Mouse (Mus musculus) ES-E14 (cell line): Measurements from ENCODE around the gene Plekhf1. TPM values are rescaled to one million over a fixed set of nuclear protein-coding genes. Genes with fewer than 3 reads are reported as not detected.

Experiments
- DNase-seq: peaks from one replicate; pipeline ENCODE4 v3.0.0-alpha.2; 2013; ENCODE audit warnings: low read depth, low spot score
- H3K27ac ChIP-seq: 2 replicates; pipeline ENCODE4 v1.5.1; 2012; ENCODE audit warnings: low read depth, mild to moderate bottlenecking, low read length, moderate library complexity, mixed read lengths; ENCODE audit not compliant: poor library complexity, insufficient read depth, severe bottlenecking
- H3K36me3 ChIP-seq: 2 replicates; pipeline ENCODE4 v1.6.1; 2012; ENCODE audit warnings: mild to moderate bottlenecking, low read length, moderate library complexity, mixed read lengths; ENCODE audit not compliant: control insufficient read depth, poor library complexity, insufficient read depth, severe bottlenecking
- H3K4me1 ChIP-seq, 2 experiments: fragments of 150-350 bp in 1 of 2; sonication (generic) in 1 of 2; 2 replicates each; pipeline ENCODE4 v1.6.1; 2012; ENCODE audit warnings: low read length in 2 of 2, mild to moderate bottlenecking in 1 of 2, mixed read lengths in 1 of 2; ENCODE audit not compliant: control insufficient read depth in 2 of 2, insufficient read depth in 2 of 2, poor library complexity in 1 of 2
- H3K4me3 ChIP-seq, 2 experiments: fragments of 150-350 bp in 1 of 2; sonication (generic) in 1 of 2; 2 replicates each; pipeline ENCODE4 v1.5.1; 2012; ENCODE audit warnings: low read length in 2 of 2, low read depth in 1 of 2, mild to moderate bottlenecking in 1 of 2, mixed read lengths in 1 of 2; ENCODE audit not compliant: insufficient read depth in 1 of 2, poor library complexity in 1 of 2, severe bottlenecking in 1 of 2
- H3K9ac ChIP-seq: 2 replicates; pipeline ENCODE4 v1.6.1; 2012; ENCODE audit warnings: low read depth, mild to moderate bottlenecking, low read length, mixed read lengths; ENCODE audit not compliant: poor library complexity, insufficient read depth, severe bottlenecking
- H3K9me3 ChIP-seq: fragments of 150-350 bp; sonication (generic); 2 replicates; pipeline ENCODE4 v1.6.1; 2012; ENCODE audit warnings: low read depth, mild to moderate bottlenecking, low read length; ENCODE audit not compliant: control insufficient read depth, insufficient read depth
- CHD2 ChIP-seq: IDR thresholded peaks from 2 replicates; pipeline ENCODE4 v1.6.1; 2014; ENCODE audit warnings: mild to moderate bottlenecking, low read depth, low read length, inconsistent platforms
- HCFC1 ChIP-seq: IDR thresholded peaks from 2 replicates; pipeline ENCODE4 v1.6.1; 2012; ENCODE audit warnings: low read length, inconsistent platforms, borderline replicate concordance; ENCODE audit not compliant: insufficient read depth
- MAFK ChIP-seq: IDR thresholded peaks from 2 replicates; pipeline ENCODE4 v1.6.1; 2014; ENCODE audit warnings: mild to moderate bottlenecking, low read depth, low read length, inconsistent platforms; ENCODE audit not compliant: insufficient read depth
- ZC3H11A ChIP-seq: IDR thresholded peaks from 2 replicates; pipeline ENCODE4 v1.6.1; 2012; ENCODE audit warnings: low read depth, mild to moderate bottlenecking, inconsistent platforms, low read length, borderline replicate concordance
- ZNF384 ChIP-seq: IDR thresholded peaks from 2 replicates; pipeline ENCODE4 v1.6.1; 2012; ENCODE audit warnings: low read depth, low read length, inconsistent platforms
- in situ Hi-C, 2 experiments: fragments of 600-800 bp; cut with MboI; formaldehyde crosslinking; loops; one replicate each; pipeline ENCODE4 v1.15.1; 2025; ENCODE audit warnings: low sequenced_read_pairs in 2 of 2, inconsistent platforms in 1 of 2; ENCODE audit not compliant: unreplicated experiment in 2 of 2
- total RNA-seq: library from RNA; depleted of rRNA; stranded (reverse); fragments of 300-350 nt; gene quantifications from 2 replicates; pipeline ENCODE4 v1.2.3, GENCODE M21; 2012

Gene Plekhf1
- total RNA-seq, 1 experiment = 4.8 TPM

GRCm38 (mm10) chr7:38217417-38218171 lies 10.2 kb downstream of the Plekhf1 start:
- TF ChIP-seq MAFK = no peak
- TF ChIP-seq HCFC1 = no peak
- no peak for TF ChIP-seq CHD2
- TF ChIP-seq ZC3H11A = no peak
- TF ChIP-seq ZNF384 = no peak
- Histone ChIP-seq H3K4me3 (no peak overlapping the region), H3K36me3 (peaks cover 16% of the 10 kb centered on the region; the same call in 1 of the 2 replicates), H3K9me3 (no peaks in the 10 kb centered on the region), H3K27ac (no peak overlapping the region), H3K4me1 (peaks cover 2 to 12% of the 10 kb centered on the region in 2 experiments; a peak in 2 of 4 replicates), H3K9ac (no peak overlapping the region)
- in situ Hi-C loops = no loop called here
- DNase-seq = no peak

DNA sequence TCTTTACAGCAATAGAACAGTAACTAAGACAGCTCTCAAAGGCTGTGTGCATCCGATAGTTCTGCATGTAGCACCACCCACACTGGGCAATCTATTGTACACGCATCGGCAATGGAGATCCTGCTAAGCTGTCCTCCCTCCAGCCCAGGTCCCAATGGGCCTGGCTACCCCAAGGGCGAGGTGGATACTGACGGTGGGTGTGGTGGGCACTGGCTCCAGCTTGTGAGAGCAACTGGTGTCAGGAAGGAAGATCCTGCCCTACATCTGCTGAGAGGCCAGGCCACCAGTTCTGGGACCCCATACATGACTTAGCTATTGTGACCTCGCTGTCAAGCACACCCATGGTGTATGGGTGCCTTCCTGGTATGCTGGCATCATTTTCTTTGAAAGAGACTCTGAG lies 12.1 kb downstream of the Plekhf1 start:
- H3K4me3 ChIP-seq = no peak overlapping the region
- peaks cover 8% of the 10 kb centered on the region; the same call in 1 of the 2 replicates for H3K36me3 ChIP-seq
- no peaks in the 10 kb centered on the region for H3K9me3 ChIP-seq
- TF ChIP-seq HCFC1 (no peak), ZNF384 (no peak), CHD2 (no peak), MAFK (no peak), ZC3H11A (no peak)
- H3K9ac ChIP-seq = no peak overlapping the region
- DNase-seq = no peak
- H3K4me1 ChIP-seq = peaks cover 2 to 7% of the 10 kb centered on the region in 2 experiments; a peak in 2 of 4 replicates
- H3K27ac ChIP-seq = no peak overlapping the region
- in situ Hi-C loops = no loop called here

GRCm38 (mm10) chr7:38215281-38215680 lies 12.5 kb downstream of the Plekhf1 start:
- Histone ChIP-seq H3K27ac (no peak overlapping the region), H3K36me3 (peaks cover 5% of the 10 kb centered on the region; the same call in 1 of the 2 replicates), H3K9me3 (no peaks in the 10 kb centered on the region), H3K4me1 (peaks cover 2 to 7% of the 10 kb centered on the region in 2 experiments; a peak in 2 of 4 replicates), H3K9ac (no peak overlapping the region), H3K4me3 (no peak overlapping the region)
- DNase-seq = no peak
- in situ Hi-C loops = no loop called here
- no peak for TF ChIP-seq HCFC1
- TF ChIP-seq ZC3H11A = no peak
- no peak for TF ChIP-seq MAFK
- no peak for TF ChIP-seq ZNF384
- TF ChIP-seq CHD2 = no peak

GRCm38 (mm10) chr7:38214473-38215214 lies 13.2 kb downstream of the Plekhf1 start:
- no peak overlapping the region for H3K4me3 ChIP-seq
- H3K9me3 ChIP-seq = no peaks in the 10 kb centered on the region
- no peaks in the 10 kb centered on the region; the same call in 1 of the 2 replicates for H3K36me3 ChIP-seq
- in situ Hi-C loops = no loop called here
- no peak overlapping the region for H3K9ac ChIP-seq
- TF ChIP-seq HCFC1 = no peak
- no peak for TF ChIP-seq CHD2
- no peak for TF ChIP-seq ZC3H11A
- no peak for TF ChIP-seq ZNF384
- no peak for TF ChIP-seq MAFK
- DNase-seq = no peak
- H3K27ac ChIP-seq = no peak overlapping the region
- H3K4me1 ChIP-seq = peaks cover 2 to 10% of the 10 kb centered on the region in 2 experiments; a peak in 3 of 4 replicates
